7 mouse cellular contexts compared by ENCODE assay signal in genomic region chr10:128524732-128525662, GRCm38 (mm10). TPM values are rescaled to one million over a fixed set of nuclear protein-coding genes. Genes with fewer than 3 reads are reported as not detected.
DNase-seq lines count a peak whose midpoint lies in the region; ATAC-seq and TF ChIP-seq lines count a peak whose summit lies in the region.

No protein-coding gene starts in this region.

- H3K27me3 ChIP-seq in forebrain, embryonic 10.5 days (ENCODE audit: poor library complexity, severe bottlenecking) = peaks cover 95% of the 10 kb centered on the region
- peaks cover 76% of the 10 kb centered on the region for H3K27me3 ChIP-seq in limb, embryonic 10.5 days (ENCODE audit: low read depth, poor library complexity, severe bottlenecking)
- H3K27me3 ChIP-seq in midbrain, embryonic 10.5 days (ENCODE audit: low read depth, poor library complexity, severe bottlenecking) = peaks cover 89% of the 10 kb centered on the region
- no peaks in the 10 kb centered on the region for H3K27me3 ChIP-seq in small intestine, adult 2 months (ENCODE audit: control insufficient read depth, insufficient read depth, low read length)

- peak overlapping the region; percentile 83 for H3K4me3 ChIP-seq in forebrain, embryonic 10.5 days
- H3K4me3 ChIP-seq in limb, embryonic 10.5 days = peak overlapping the region; percentile 78
- H3K4me3 ChIP-seq in midbrain, embryonic 10.5 days = peak overlapping the region; percentile 80
- peak overlapping the region; percentile 81 for H3K4me3 ChIP-seq in small intestine, adult 2 months (ENCODE audit: low read depth, low read length)

- no peaks in the 10 kb centered on the region for H3K9me3 ChIP-seq in forebrain, embryonic 10.5 days
- H3K9me3 ChIP-seq in limb, embryonic 10.5 days (replicated peaks) = no peaks in the 10 kb centered on the region
- no peaks in the 10 kb centered on the region for H3K9me3 ChIP-seq in midbrain, embryonic 10.5 days (replicated peaks)

- TF ChIP-seq CTCF in small intestine, adult 2 months (IDR thresholded peaks at IDR 0.05; ENCODE audit: extremely low read depth, insufficient read length, insufficient replicate concordance, low read depth, low read length) = no peak

- ATAC-seq in hematopoietic stem cell, adult 5-6 weeks (replicated peaks in 1 of 2; ENCODE audit: insufficient read depth in 1 of 2, low FRiP score in 2 of 2, low TSS enrichment in 1 of 2, low read depth in 1 of 2, poor library complexity in 2 of 2, severe bottlenecking in 2 of 2) = peak; percentile 23 to 33; a peak in 3 of 4 replicates

- no peak; the same call in none of the 2 replicates for TF ChIP-seq POLR2A in small intestine, adult 2 months (IDR thresholded peaks at IDR 0.05; ENCODE audit: low read depth, low read length)

- peaks cover 30% of the 10 kb centered on the region for H3K4me1 ChIP-seq in forebrain, embryonic 10.5 days
- peaks cover 27% of the 10 kb centered on the region for H3K4me1 ChIP-seq in limb, embryonic 10.5 days
- peaks cover 28% of the 10 kb centered on the region for H3K4me1 ChIP-seq in midbrain, embryonic 10.5 days
- no peaks in the 10 kb centered on the region for H3K4me1 ChIP-seq in small intestine, adult 2 months (ENCODE audit: control insufficient read depth, insufficient read depth, insufficient read length, low read length)

- H3K27ac ChIP-seq in forebrain, embryonic 10.5 days = peak overlapping the region; percentile 82
- peak overlapping the region; percentile 81 for H3K27ac ChIP-seq in limb, embryonic 10.5 days
- H3K27ac ChIP-seq in midbrain, embryonic 10.5 days (replicated peaks) = peak overlapping the region; percentile 82
- peak overlapping the region; percentile 69 for H3K27ac ChIP-seq in small intestine, adult 2 months (ENCODE audit: insufficient read depth, low read depth, low read length)

- 0 out of 2 replicates have a peak, but pooled peaks cover 4% of the 10 kb centered on the region for H3K36me3 ChIP-seq in forebrain, embryonic 10.5 days (replicated peaks)
- H3K36me3 ChIP-seq in limb, embryonic 10.5 days = no peaks in the 10 kb centered on the region
- peaks cover 16% of the 10 kb centered on the region for H3K36me3 ChIP-seq in midbrain, embryonic 10.5 days
- H3K36me3 ChIP-seq in small intestine, adult 2 months (ENCODE audit: control insufficient read depth, insufficient read depth, low read length) = peaks cover 6% of the 10 kb centered on the region; the same call in 1 of the 2 replicates

- DNase-seq in MN1 (ENCODE audit: low spot score) = peak; percentile 91
- DNase-seq in c-Kit-negative CD71-positive TER-119-positive erythroid progenitor cells, embryonic 14.5 days (ENCODE audit: low read depth, low spot score) = peak; percentile 37
- peak; percentile 72 for DNase-seq in forebrain, embryonic 10.5 days (ENCODE audit: extremely low spot score, low spot score)
- DNase-seq in limb, embryonic 10.5 days (ENCODE audit: low spot score) = peak; percentile 74
- DNase-seq in midbrain, embryonic 10.5 days (ENCODE audit: low spot score) = peak; percentile 74

- WGBS in forebrain, embryonic 10.5 days = under 1% methylated on average over 58 of the region's 58 CpGs
- WGBS in limb, embryonic 10.5 days = under 1% methylated on average over 58 of the region's 58 CpGs
- WGBS in midbrain, embryonic 10.5 days = under 1% methylated on average over 58 of the region's 58 CpGs
- under 1% methylated on average over 58 of the region's 58 CpGs for WGBS in small intestine, adult 2 months

RNA-seq across cellular contexts. Expression of gene Esyt1, which starts 0.7 kb away (rescaled TPM):
- 8.6 and 10.3 TPM in 2 replicates for polyA plus RNA-seq in forebrain, embryonic 10.5 days (2016; fragmentation: Nextera tagmentation; extraction: Ambion mirVana)
- total RNA-seq in hematopoietic stem cell, adult 5-6 weeks (2017) = 70.7 and 75.9 TPM in 2 replicates
- polyA plus RNA-seq in limb, embryonic 10.5 days (2016; fragmentation: Nextera tagmentation; extraction: Ambion mirVana) = 7.0 and 8.4 TPM in 2 replicates
- polyA plus RNA-seq in midbrain, embryonic 10.5 days (2016; fragmentation: Nextera tagmentation; extraction: Ambion mirVana) = 17.2 and 23.6 TPM in 2 replicates
- polyA plus RNA-seq in small intestine, adult 2 months (2012; rRNA removed) = 20.0 and 26.3 TPM in 2 replicates

RNA-seq across cellular contexts. Expression of gene Zc3h10, which starts 22.6 kb away (rescaled TPM):
- 11.8 and 14.0 TPM in 2 replicates for polyA plus RNA-seq in forebrain, embryonic 10.5 days (2016; fragmentation: Nextera tagmentation; extraction: Ambion mirVana)
- total RNA-seq in hematopoietic stem cell, adult 5-6 weeks (2017) = 13.9 and 16.3 TPM in 2 replicates
- 14.5 and 15.4 TPM in 2 replicates for polyA plus RNA-seq in limb, embryonic 10.5 days (2016; fragmentation: Nextera tagmentation; extraction: Ambion mirVana)
- polyA plus RNA-seq in midbrain, embryonic 10.5 days (2016; fragmentation: Nextera tagmentation; extraction: Ambion mirVana) = 15.4 and 19.5 TPM in 2 replicates
- 6.4 and 15.2 TPM in 2 replicates for polyA plus RNA-seq in small intestine, adult 2 months (2012; rRNA removed)

RNA-seq across cellular contexts. Expression of gene Rpl41, which starts 24.1 kb away (rescaled TPM):
- 3,608 and 3,665 TPM in 2 replicates for polyA plus RNA-seq in forebrain, embryonic 10.5 days (2016; fragmentation: Nextera tagmentation; extraction: Ambion mirVana)
- total RNA-seq in hematopoietic stem cell, adult 5-6 weeks (2017) = 2,366 and 3,073 TPM in 2 replicates
- polyA plus RNA-seq in limb, embryonic 10.5 days (2016; fragmentation: Nextera tagmentation; extraction: Ambion mirVana) = 3,499 and 3,829 TPM in 2 replicates
- 2,872 and 3,266 TPM in 2 replicates for polyA plus RNA-seq in midbrain, embryonic 10.5 days (2016; fragmentation: Nextera tagmentation; extraction: Ambion mirVana)
- polyA plus RNA-seq in small intestine, adult 2 months (2012; rRNA removed) = 1,613 and 1,655 TPM in 2 replicates

RNA-seq across cellular contexts. Expression of gene Myl6b, which starts 26.5 kb away (rescaled TPM):
- 1.9 and 2.0 TPM in 2 replicates for polyA plus RNA-seq in forebrain, embryonic 10.5 days (2016; fragmentation: Nextera tagmentation; extraction: Ambion mirVana)
- total RNA-seq in hematopoietic stem cell, adult 5-6 weeks (2017) = 1.3 and 3.9 TPM in 2 replicates
- polyA plus RNA-seq in limb, embryonic 10.5 days (2016; fragmentation: Nextera tagmentation; extraction: Ambion mirVana) = 1.6 and 3.3 TPM in 2 replicates
- 1.8 and 2.9 TPM in 2 replicates for polyA plus RNA-seq in midbrain, embryonic 10.5 days (2016; fragmentation: Nextera tagmentation; extraction: Ambion mirVana)
- 0.43 and 1.2 TPM in 2 replicates for polyA plus RNA-seq in small intestine, adult 2 months (2012; rRNA removed)

RNA-seq across cellular contexts. Expression of gene Myl6, which starts 31.1 kb away (rescaled TPM):
- 712 and 780 TPM in 2 replicates for polyA plus RNA-seq in forebrain, embryonic 10.5 days (2016; fragmentation: Nextera tagmentation; extraction: Ambion mirVana)
- total RNA-seq in hematopoietic stem cell, adult 5-6 weeks (2017) = 988 and 1,295 TPM in 2 replicates
- polyA plus RNA-seq in limb, embryonic 10.5 days (2016; fragmentation: Nextera tagmentation; extraction: Ambion mirVana) = 685 and 729 TPM in 2 replicates
- 833 and 890 TPM in 2 replicates for polyA plus RNA-seq in midbrain, embryonic 10.5 days (2016; fragmentation: Nextera tagmentation; extraction: Ambion mirVana)
- 492 and 749 TPM in 2 replicates for polyA plus RNA-seq in small intestine, adult 2 months (2012; rRNA removed)

Comparison
In these comparisons a context has a peak if more than half of its experiments do, and no peak if none do; other contexts are left out.
1. Peak in every context shown above with its lines: DNase-seq, ATAC-seq, H3K4me3 ChIP-seq and H3K27ac ChIP-seq.
2. DNase-seq: peak in every context shown above with its lines; median percentile 91 in MN1; 74 in limb, embryonic 10.5 days; 74 in midbrain, embryonic 10.5 days; 72 in forebrain, embryonic 10.5 days; 37 in c-Kit-negative CD71-positive TER-119-positive erythroid progenitor cells, embryonic 14.5 days.